Mouse (Mus musculus) brain, adult 2 months (tissue): ENCODE results near the gene Jmjd1c.

Experiments used
- DNase-seq: peaks from one replicate; pipeline ENCODE4 v3.0.0; 2011; ENCODE audit warnings: low read depth, low spot score

Jmjd1c gene

GRCm38 (mm10) chr10:67071884-67072283, 24.0 kb upstream of the Jmjd1c start:
- no peak for DNase-seq

- no peak for DNase-seq
These were observed 23.3 kb upstream of the Jmjd1c start for GRCm38 (mm10) chr10:67072600-67072999.

GRCm38 (mm10) chr10:67073577-67073976, 22.3 kb upstream of the Jmjd1c start:
- no peak for DNase-seq

- DNase-seq = peak; percentile 97
These were observed 19.7 kb upstream of the Jmjd1c start for GRCm38 (mm10) chr10:67075931-67076878.

GRCm38 (mm10) chr10:67079030-67079429, 16.9 kb upstream of the Jmjd1c start:
- DNase-seq = no peak

GRCm38 (mm10) chr10:67081206-67082007, 14.5 kb upstream of the Jmjd1c start:
- DNase-seq = no peak

- no peak for DNase-seq
These were observed 13.4 kb upstream of the Jmjd1c start for GRCm38 (mm10) chr10:67082531-67082930.

GRCm38 (mm10) chr10:67083446-67084166, 12.3 kb upstream of the Jmjd1c start:
- peak; percentile 97 for DNase-seq

- peak; percentile 93 for DNase-seq
These were observed 10.8 kb upstream of the Jmjd1c start for GRCm38 (mm10) chr10:67085124-67085523.

- DNase-seq = no peak
These were observed 10.0 kb upstream of the Jmjd1c start for GRCm38 (mm10) chr10:67085916-67086315.

GRCm38 (mm10) chr10:67087447-67088226, 8.3 kb upstream of the Jmjd1c start:
- no peak for DNase-seq

GRCm38 (mm10) chr10:67090611-67091010, 5.3 kb upstream of the Jmjd1c start:
- no peak for DNase-seq

- DNase-seq = no peak
These were observed 1.0 kb upstream of the Jmjd1c start for GRCm38 (mm10) chr10:67094922-67095321.

- DNase-seq = peak; percentile 77
These were observed 904 bp downstream of the Jmjd1c start, which contains the start of gene Reep3 for GRCm38 (mm10) chr10:67096621-67097436. Reep3 (minus strand) TSS chr10:67096945.

- peak; percentile 73 for DNase-seq
These were observed 1.7 kb downstream of the Jmjd1c start for GRCm38 (mm10) chr10:67097437-67098150.

- DNase-seq = peak; percentile 82
These were observed 2.6 kb downstream of the Jmjd1c start for GRCm38 (mm10) chr10:67098408-67099050.

GRCm38 (mm10) chr10:67099183-67099929, 3.4 kb downstream of the Jmjd1c start:
- peak; percentile 49 for DNase-seq

- DNase-seq = peak; percentile 59
These were observed 4.2 kb downstream of the Jmjd1c start for GRCm38 (mm10) chr10:67100011-67100661.
